Mouse (Mus musculus) A20 (cell line): Measurements from ENCODE around the gene Ppp1r9b.
A peak's percentile ranks its signal among the peaks of the same experiment; 100 is the strongest.

Experiments
- DNase-seq: peaks from one replicate; pipeline ENCODE4 v3.0.0-alpha.2; 2011; ENCODE audit warnings: low read depth, low spot score

Ppp1r9b gene

GRCm38 (mm10) chr11:95022237-95022992 lies 31.6 kb downstream of the Ppp1r9b start:
- DNase-seq: peak; percentile 53

DNA sequence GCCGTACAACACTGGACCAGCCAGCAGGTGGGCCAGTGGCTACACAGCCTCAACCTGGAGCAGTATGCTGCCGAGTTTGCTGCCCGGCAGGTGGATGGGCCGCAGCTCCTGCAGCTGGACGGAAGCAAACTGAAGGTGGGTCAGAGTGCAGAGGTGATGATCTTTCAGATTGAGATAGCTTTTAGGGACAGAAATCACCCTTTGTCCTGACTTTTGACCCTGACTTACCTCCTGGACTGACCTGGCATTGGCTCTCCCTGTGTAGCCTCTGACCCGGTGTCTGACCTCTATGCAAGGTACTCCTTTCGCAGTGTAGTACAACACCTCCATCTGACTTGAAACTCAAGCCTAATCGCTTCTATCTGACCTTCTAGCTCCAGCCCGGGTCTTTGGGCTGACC lies 32.6 kb downstream of the Ppp1r9b start:
- DNase-seq: no peak

- DNase-seq: no peak
These were observed 33.8 kb downstream of the Ppp1r9b start for GRCm38 (mm10) chr11:95024439-95025184.

DNA sequence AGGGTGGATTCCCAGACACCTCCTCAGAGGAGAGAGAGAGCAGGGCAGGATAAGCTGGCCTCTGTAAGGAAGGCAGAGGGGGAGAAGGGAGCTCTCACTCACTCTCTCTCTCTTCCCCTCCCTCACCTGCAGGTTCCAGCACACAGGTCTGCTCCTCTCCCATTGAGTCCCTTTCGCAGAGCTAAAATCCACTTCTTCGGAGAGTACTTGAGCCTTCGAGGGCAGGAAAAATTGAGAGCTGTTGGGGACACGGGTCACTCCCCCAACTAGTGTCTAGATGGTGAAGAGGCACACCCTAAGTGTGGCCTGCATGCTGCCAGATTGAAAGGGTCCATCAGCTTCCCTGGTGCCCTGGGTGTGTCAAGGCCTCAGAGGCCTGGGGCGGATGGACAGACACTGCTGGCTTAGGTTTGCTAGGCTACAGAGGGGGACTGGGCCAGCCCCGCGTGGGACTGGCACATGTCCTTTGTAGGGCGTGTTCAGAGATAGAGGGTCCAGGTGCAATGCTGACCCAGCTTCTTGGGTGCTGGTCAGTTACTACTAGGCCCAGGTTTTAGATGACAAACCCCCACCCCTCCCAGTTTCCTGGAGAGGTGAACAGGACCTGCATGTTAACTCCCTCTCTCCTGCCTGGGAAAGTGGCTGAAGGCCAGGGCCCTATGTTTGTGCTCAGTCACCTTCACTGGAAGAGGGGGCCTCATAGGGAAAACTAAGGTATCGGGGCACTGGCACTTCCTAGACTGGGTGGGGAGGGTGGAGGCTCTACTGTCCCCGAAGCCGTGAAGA lies 34.6 kb downstream of the Ppp1r9b start:
- no peak for DNase-seq

GRCm38 (mm10) chr11:95026090-95026542 lies 35.3 kb downstream of the Ppp1r9b start:
- DNase-seq: peak; percentile 80

DNA sequence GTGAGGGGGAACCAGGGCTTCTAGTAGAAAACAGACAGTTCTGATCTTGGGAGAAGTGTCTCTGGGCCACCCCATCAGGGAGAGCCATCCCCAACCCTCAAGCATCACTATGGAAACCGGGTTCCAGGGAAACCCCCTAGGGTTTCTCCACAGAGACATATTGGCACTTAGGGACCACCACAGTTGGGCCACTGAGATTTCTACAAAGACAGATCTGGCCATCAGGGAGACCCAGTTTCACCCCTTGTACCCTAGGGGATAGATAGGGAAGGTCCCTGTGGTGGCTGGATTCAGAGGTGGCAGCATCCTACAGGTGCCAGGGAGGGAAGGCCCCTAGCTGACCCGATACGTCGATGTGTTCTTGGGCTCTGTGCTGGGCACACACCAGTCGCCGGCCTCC lies 36.0 kb downstream of the Ppp1r9b start:
- peak; percentile 24 for DNase-seq

GRCm38 (mm10) chr11:95027850-95028470 lies 37.1 kb downstream of the Ppp1r9b start:
- no peak for DNase-seq

GRCm38 (mm10) chr11:95032945-95033344 lies 42.1 kb downstream of the Ppp1r9b start:
- no peak for DNase-seq

- DNase-seq: no peak
These were observed 42.8 kb downstream of the Ppp1r9b start for GRCm38 (mm10) chr11:95033617-95034016.

GRCm38 (mm10) chr11:95034902-95035301 lies 44.1 kb downstream of the Ppp1r9b start:
- no peak for DNase-seq

DNA sequence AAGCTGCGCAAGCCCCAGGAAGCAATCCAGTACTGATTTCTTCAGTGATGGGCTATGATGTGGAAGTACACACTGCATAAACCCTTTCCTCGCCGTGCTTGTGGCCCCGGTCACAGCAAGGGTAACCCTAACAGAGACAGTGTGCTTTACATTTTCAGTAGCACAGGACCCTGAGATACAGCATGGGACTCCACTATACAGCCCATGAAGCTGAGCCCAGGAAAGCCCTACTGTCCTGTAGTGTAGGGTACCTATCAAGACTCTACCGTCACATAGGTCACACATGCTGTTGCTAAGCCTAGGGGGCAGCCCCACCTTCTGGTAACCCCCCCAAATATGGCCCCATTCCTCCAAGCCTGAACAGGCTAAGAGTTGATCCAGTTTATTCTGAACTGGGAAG lies 45.7 kb downstream of the Ppp1r9b start:
- no peak for DNase-seq

DNA sequence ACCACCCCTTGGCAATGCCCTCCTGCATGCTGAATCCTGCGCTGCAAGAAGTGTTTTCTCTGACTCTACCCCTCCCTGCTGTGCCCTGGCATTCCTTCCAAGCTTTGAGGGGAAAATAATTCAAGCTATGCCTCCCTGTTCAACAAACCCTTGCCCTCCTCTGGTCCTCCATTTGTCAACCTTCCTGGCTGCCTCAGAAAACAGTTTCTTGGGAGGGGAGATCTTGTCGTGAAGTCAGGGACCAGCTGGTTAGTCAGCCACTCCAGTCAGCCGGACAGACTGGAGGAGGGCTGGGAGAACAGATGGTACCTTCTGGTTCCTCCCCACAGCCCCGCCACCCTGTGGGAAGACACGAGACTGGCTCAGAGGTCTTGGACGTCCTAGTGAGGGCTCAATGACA lies 46.5 kb downstream of the Ppp1r9b start:
- DNase-seq: no peak

DNA sequence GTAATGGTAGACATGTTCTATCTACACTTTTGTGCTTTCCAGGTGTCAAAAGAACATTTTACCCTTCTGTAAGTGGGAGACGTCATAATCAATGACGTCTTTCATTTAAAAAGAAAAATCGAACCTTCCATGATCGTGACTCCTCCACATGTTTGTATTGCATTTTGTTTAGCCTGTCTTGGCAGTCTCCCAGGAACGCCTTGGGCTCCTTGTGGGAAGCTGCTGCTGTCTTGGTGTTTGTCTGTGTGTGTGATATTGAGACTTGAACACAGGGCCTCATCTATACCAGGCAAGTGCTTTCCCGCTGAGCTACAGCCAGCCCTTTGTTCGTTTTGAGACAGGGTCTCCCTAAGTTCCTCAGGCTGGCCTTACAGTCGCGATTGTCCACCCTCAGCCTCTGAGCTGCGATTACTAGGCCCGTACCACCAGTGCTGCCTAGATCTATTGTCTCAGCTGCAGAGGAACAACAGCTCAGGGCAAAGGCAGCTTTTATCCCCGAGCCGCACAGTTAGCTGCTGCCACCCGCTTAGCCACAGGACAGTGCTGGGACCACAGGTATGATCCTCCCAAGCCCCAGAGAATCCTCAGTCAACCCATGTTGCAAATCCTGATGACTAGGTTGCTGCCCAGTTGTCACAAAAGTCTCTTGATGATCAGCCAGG lies 47.5 kb downstream of the Ppp1r9b start:
- DNase-seq: no peak

DNA sequence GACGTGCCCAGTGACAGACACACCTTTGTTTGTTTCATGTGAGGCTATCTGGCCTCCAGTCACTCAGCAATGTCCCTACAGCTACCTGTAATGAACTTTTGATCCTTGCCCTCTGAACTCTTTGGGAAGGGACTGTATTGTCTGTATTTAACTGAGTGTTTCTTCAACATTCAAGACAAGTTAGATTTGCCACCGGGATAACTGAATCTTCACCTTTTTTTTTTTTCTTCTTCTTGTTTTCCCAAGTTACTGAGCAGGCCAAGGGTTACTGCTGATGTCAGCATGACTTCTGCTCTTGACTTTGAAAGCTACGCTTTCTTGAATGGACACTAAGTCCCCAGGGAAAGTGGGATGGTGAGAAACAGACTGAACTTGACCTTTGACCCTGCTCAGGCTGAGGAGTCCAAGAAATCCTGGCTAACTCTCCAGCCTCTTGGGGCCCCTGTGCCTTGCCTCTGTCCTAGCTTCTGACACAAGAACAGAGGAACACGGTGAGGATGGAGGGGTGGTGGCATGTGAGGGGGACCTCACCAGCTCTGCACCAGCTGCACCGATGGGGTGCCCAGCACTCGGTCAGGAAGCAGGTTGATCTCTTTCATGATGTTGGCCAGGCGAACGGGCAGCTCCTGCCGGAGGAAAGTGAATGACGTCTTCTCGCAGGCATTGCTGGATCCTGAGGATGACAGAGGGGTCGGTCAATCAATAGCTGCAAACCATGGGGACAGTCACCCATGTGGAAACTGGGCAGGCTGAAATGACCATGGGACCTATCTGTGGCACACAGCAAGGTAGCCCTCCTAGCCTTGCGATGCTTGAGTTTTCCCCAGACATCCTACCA lies 48.2 kb downstream of the Ppp1r9b start:
- no peak for DNase-seq

- DNase-seq: no peak
These were observed 48.9 kb downstream of the Ppp1r9b start for GRCm38 (mm10) chr11:95039766-95040165.

GRCm38 (mm10) chr11:95040491-95041138 lies 49.8 kb downstream of the Ppp1r9b start:
- DNase-seq: no peak

DNA sequence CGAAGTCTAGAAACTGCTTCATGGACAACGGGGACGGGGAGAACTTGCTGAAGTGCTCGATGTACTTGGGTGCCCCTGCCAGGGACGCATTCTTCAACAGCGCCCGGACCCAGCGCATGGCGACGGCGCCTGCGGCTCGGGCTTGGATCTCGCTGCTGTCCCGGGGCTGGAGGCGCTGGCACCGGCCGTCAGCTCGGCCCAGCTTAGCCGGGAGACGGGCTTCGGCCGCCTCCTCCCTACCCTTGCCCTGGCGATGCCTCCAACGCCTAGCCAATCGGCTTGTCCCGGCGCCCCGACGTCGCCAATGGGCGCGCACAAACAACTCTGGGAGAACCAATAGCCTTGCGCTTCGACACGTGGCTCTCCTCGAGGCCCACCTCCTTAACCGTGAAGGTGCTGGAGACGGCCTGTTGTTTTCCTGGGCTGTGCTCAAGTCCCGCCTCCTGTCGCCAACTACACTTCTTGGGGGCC lies 50.3 kb downstream of the Ppp1r9b start, which contains the start of gene Pdk2:
TSS of gene Pdk2 (minus strand) at position 216 of the 471 bp plus-strand sequence.
- no peak for DNase-seq

- peak; percentile 42 for DNase-seq
These were observed 51.3 kb downstream of the Ppp1r9b start for GRCm38 (mm10) chr11:95042096-95042495.

GRCm38 (mm10) chr11:95043060-95043459 lies 52.2 kb downstream of the Ppp1r9b start:
- DNase-seq: no peak
